ENCODE assay signal across 8 mouse cellular contexts in the genomic region with DNA sequence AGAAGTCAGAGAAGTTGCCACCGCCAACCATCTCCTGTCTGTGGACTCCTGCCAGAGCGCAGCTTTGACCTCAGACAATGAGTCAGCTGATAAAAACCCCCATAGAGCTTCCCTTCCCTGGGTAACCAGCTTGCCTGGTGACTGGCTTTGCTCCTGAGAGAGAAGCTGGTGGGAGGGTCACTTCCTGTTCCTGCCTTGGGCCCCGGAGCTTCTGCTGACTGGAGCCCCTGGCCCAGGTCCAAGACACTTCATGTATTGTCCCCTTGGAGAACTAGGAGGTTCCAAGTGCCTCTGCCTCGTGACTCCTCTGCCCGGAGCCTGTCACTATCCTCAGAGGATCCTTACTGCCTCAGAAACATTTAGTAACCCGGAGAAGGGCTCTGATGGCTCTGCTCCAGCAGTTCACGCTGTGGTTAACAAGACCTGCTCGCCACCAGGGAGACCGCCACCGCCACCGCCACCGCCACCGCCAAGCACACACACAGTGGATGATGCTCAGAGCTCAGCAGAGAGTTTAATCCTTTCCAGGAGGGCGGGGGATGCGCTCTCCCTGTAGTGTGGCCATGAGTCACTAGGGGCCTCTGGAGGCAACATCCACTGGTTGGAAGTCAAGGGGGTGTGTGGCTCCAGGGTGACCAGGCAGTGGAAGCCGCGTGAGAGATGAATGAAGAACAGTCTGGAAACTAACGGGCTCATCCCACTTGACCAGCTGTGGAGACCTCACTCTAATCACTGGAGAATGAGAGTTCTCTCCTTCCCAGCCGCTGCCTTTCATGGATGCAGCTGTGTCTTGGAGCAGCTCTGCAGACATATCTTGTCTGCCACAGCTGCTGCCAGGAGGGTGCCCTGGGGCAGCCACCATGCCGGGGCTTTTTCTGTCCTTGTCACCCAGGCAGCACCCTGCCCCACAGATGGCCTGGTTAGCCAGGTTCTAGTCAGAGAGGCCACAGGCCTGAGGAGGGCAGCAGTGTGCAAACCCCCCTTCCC. TPM values are rescaled to one million over a fixed set of nuclear protein-coding genes. Genes with fewer than 3 reads are reported as not detected.
DNase-seq lines count a peak whose midpoint lies in the region; ATAC-seq and TF ChIP-seq lines count a peak whose summit lies in the region.

No protein-coding gene starts in this region.

- no peak overlapping the region for H3K4me3 ChIP-seq in CH12.LX (replicated peaks in 1 of 3; ENCODE audit: low read depth in 2 of 3, low read length in 2 of 3, poor library complexity in 1 of 3)
- H3K4me3 ChIP-seq in forebrain, embryonic 10.5 days, result peak overlapping the region; percentile 24; the same call in 1 of the 2 replicates
- no peak overlapping the region for H3K4me3 ChIP-seq in heart, embryonic 14.5 days (ENCODE audit: control insufficient read depth in 1 of 2, insufficient read depth in 1 of 2, low read depth in 1 of 2, low read length in 2 of 2)
- H3K4me3 ChIP-seq in kidney, postnatal 0 days (replicated peaks; ENCODE audit: low read depth, low read length), result no peak overlapping the region
- no peak overlapping the region for H3K4me3 ChIP-seq in neural tube, embryonic 14.5 days (ENCODE audit: low read depth, low read length)

- no peak for TF ChIP-seq EP300 in CH12.LX (IDR thresholded peaks at IDR 0.05; ENCODE audit: low read length)

- peaks cover 13% of the 10 kb centered on the region; the same call in 1 of the 2 replicates for H3K79me2 ChIP-seq in CH12.LX (replicated peaks; ENCODE audit: control insufficient read depth, extremely low read depth, insufficient read depth, poor library complexity, severe bottlenecking)

- H3K27me3 ChIP-seq in CH12.LX (replicated peaks), result no peaks in the 10 kb centered on the region
- peaks cover 14% of the 10 kb centered on the region for H3K27me3 ChIP-seq in forebrain, embryonic 10.5 days (ENCODE audit: poor library complexity, severe bottlenecking)
- no peaks in the 10 kb centered on the region for H3K27me3 ChIP-seq in heart, embryonic 14.5 days (ENCODE audit: control insufficient read depth, insufficient read depth, low read length)
- H3K27me3 ChIP-seq in kidney, postnatal 0 days (ENCODE audit: insufficient read depth, low read length), result no peaks in the 10 kb centered on the region
- no peaks in the 10 kb centered on the region for H3K27me3 ChIP-seq in neural tube, embryonic 14.5 days (ENCODE audit: control insufficient read depth, insufficient read depth, low read length)

- dilution Hi-C loops in CH12.LX (cut with MboI; ENCODE audit: extremely low pct_ligation_motif_present, extremely low pct_unique_long_range_greater_than_20kb, low sequenced_read_pairs), result no loop called here

- peaks cover 3 to 62% of the 10 kb centered on the region in 2 experiments for H3K4me1 ChIP-seq in CH12.LX (ENCODE audit: control insufficient read depth in 1 of 2, insufficient read depth in 2 of 2)
- peaks cover 84% of the 10 kb centered on the region for H3K4me1 ChIP-seq in forebrain, embryonic 10.5 days
- H3K4me1 ChIP-seq in heart, embryonic 14.5 days (ENCODE audit: control insufficient read depth in 2 of 2, insufficient read depth in 2 of 2, low read length in 2 of 2), result peaks cover 51 to 71% of the 10 kb centered on the region in 2 experiments
- H3K4me1 ChIP-seq in kidney, postnatal 0 days (replicated peaks; ENCODE audit: insufficient read depth, low read length), result peaks cover 28% of the 10 kb centered on the region
- peaks cover 66% of the 10 kb centered on the region for H3K4me1 ChIP-seq in neural tube, embryonic 14.5 days (ENCODE audit: control insufficient read depth, insufficient read depth, low read length)

- WGBS in forebrain, embryonic 10.5 days, result 25% methylated on average over 20 of the region's 20 CpGs
- WGBS in heart, embryonic 14.5 days, result 4% methylated on average over 20 of the region's 20 CpGs
- 22% methylated on average over 20 of the region's 20 CpGs for WGBS in kidney, postnatal 0 days
- 11% methylated on average over 20 of the region's 20 CpGs for WGBS in neural tube, embryonic 14.5 days

- TF ChIP-seq POLR2A in CH12.LX (IDR thresholded peaks at IDR 0.05; ENCODE audit: low read depth, low read length), result no peak

- peak; percentile 67 for ATAC-seq in heart, embryonic 14.5 days (ENCODE audit: insufficient number of reproducible peaks, insufficient read depth, low FRiP score, low read depth)
- peak; percentile 53 for ATAC-seq in kidney, postnatal 0 days (replicated peaks; ENCODE audit: low FRiP score, low read depth)
- peak; percentile 47; the same call in 1 of the 2 replicates for ATAC-seq in neural tube, embryonic 14.5 days (ENCODE audit: low read depth)

- no peak for TF ChIP-seq RAD21 in CH12.LX (IDR thresholded peaks at IDR 0.05; ENCODE audit: low read depth, low read length)

- TF ChIP-seq CTCF in CH12.LX (conservative IDR thresholded peaks at IDR 0.05 in 1 of 2, IDR thresholded peaks at IDR 0.05 in 1 of 2; ENCODE audit: low read depth in 2 of 2, low read length in 2 of 2), result peak in 1 of 2 experiments; percentile 35; a peak in 2 of 4 replicates
- TF ChIP-seq CTCF in kidney, postnatal 0 days (IDR thresholded peaks at IDR 0.05; ENCODE audit: low read depth), result no peak; the same call in 1 of the 2 replicates

- peaks cover 4% of the 10 kb centered on the region for H3K9me3 ChIP-seq in CH12.LX (replicated peaks; ENCODE audit: low read length)
- peaks cover 12% of the 10 kb centered on the region; the same call in 1 of the 2 replicates for H3K9me3 ChIP-seq in forebrain, embryonic 10.5 days
- no peaks in the 10 kb centered on the region for H3K9me3 ChIP-seq in heart, embryonic 14.5 days (ENCODE audit: control insufficient read depth, low read length)
- H3K9me3 ChIP-seq in kidney, postnatal 0 days (replicated peaks; ENCODE audit: low read length), result no peaks in the 10 kb centered on the region
- H3K9me3 ChIP-seq in neural tube, embryonic 14.5 days (ENCODE audit: control insufficient read depth, low read length), result no peaks in the 10 kb centered on the region

- H3K4me2 ChIP-seq in CH12.LX (ENCODE audit: insufficient read depth, low read depth, poor library complexity, severe bottlenecking), result no peak overlapping the region
- H3K4me2 ChIP-seq in heart, embryonic 14.5 days (ENCODE audit: low read length), result peak overlapping the region; percentile 42
- H3K4me2 ChIP-seq in kidney, postnatal 0 days (ENCODE audit: low read length), result peak overlapping the region; percentile 1; the same call in 1 of the 2 replicates
- H3K4me2 ChIP-seq in neural tube, embryonic 14.5 days (ENCODE audit: low read depth, low read length), result 0 out of 2 replicates have a peak overlapping the region, but pooled peaks have one; percentile 16

- DNase-seq in CH12.LX (ENCODE audit: extremely low read depth), result peak; percentile 61
- peak; percentile 91 for DNase-seq in adrenal gland, postnatal 10 days
- DNase-seq in forebrain, embryonic 10.5 days (ENCODE audit: extremely low spot score, low spot score), result peak; percentile 67
- DNase-seq in kidney, postnatal 0 days (ENCODE audit: low spot score), result peak; percentile 90
- peak; percentile 92 to 95 for DNase-seq in lung, adult 18-20 months
- peak; percentile 67 for DNase-seq in urinary bladder, postnatal 25 days (ENCODE audit: low spot score)

- H3K27ac ChIP-seq in CH12.LX (ENCODE audit: insufficient read depth, low read depth), result no peak overlapping the region
- H3K27ac ChIP-seq in forebrain, embryonic 10.5 days, result peak overlapping the region; percentile 80
- peak overlapping the region; percentile 87 to 96 for H3K27ac ChIP-seq in heart, embryonic 14.5 days (replicated peaks in 1 of 2; ENCODE audit: control insufficient read depth in 1 of 2, insufficient read depth in 1 of 2, low read depth in 2 of 2, low read length in 2 of 2)
- H3K27ac ChIP-seq in kidney, postnatal 0 days, result peak overlapping the region; percentile 74
- peak overlapping the region; percentile 81 for H3K27ac ChIP-seq in neural tube, embryonic 14.5 days (ENCODE audit: low read depth, low read length)

- in situ Hi-C loops in CH12.LX (cut with MboI; ENCODE audit: low pct_ligation_motif_present, low pct_unique_long_range_greater_than_20kb, low sequenced_read_pairs), result no loop called here

- H3K9ac ChIP-seq in CH12.LX (ENCODE audit: insufficient read depth, low read depth), result no peak overlapping the region
- peak overlapping the region; percentile 56 for H3K9ac ChIP-seq in heart, embryonic 14.5 days (ENCODE audit: low read length)
- H3K9ac ChIP-seq in kidney, postnatal 0 days (ENCODE audit: low read depth, low read length), result no peak overlapping the region
- H3K9ac ChIP-seq in neural tube, embryonic 14.5 days (replicated peaks; ENCODE audit: low read depth, low read length), result no peak overlapping the region

- H3K36me3 ChIP-seq in CH12.LX (replicated peaks in 1 of 2; ENCODE audit: control insufficient read depth in 1 of 2, insufficient read depth in 1 of 2, low read length in 1 of 2), result peaks cover 66 to 98% of the 10 kb centered on the region in 2 experiments
- peaks cover 58% of the 10 kb centered on the region for H3K36me3 ChIP-seq in forebrain, embryonic 10.5 days (replicated peaks)
- peaks cover 55% of the 10 kb centered on the region for H3K36me3 ChIP-seq in heart, embryonic 14.5 days (ENCODE audit: control insufficient read depth, insufficient read depth, low read length)
- peaks cover 30% of the 10 kb centered on the region for H3K36me3 ChIP-seq in kidney, postnatal 0 days (ENCODE audit: insufficient read depth, low read length)
- peaks cover 14% of the 10 kb centered on the region for H3K36me3 ChIP-seq in neural tube, embryonic 14.5 days (ENCODE audit: control insufficient read depth, insufficient read depth, low read length)

TF ChIP-seq in CH12.LX, 34 proteins besides CTCF, POLR2A, EP300 and RAD21:
- peak; percentile 39; the same call in 1 of the 2 replicates for TF ChIP-seq ELF1 (IDR thresholded peaks at IDR 0.05; ENCODE audit: low read depth, low read length)
- TF ChIP-seq ZNF384 (IDR thresholded peaks at IDR 0.05; ENCODE audit: low read depth, low read length), result no peak

RNA-seq across cellular contexts. Expression of a gene that starts 25.0 kb away (rescaled TPM):
- total RNA-seq in CH12.LX (2012; rRNA removed) (61.2 and 68.4 TPM in 2 replicates), CH12.LX (2014; rRNA removed) (50.0 TPM in 2 replicates)
- 127 and 129 TPM in 2 replicates for polyA plus RNA-seq in CH12.LX (2012; ENCODE audit: insufficient read length, low read depth)
- 10 to 100 TPM; 18.6 to 19.0 TPM for total RNA-seq in adrenal gland, postnatal 10 days (2021)
- polyA plus RNA-seq in forebrain, embryonic 10.5 days (2016; fragmentation: Nextera tagmentation; extraction: Ambion mirVana), result 154 and 158 TPM in 2 replicates
- polyA plus RNA-seq in heart, embryonic 14.5 days (2014; fragmentation: Nextera tagmentation; extraction: Ambion mirVana), result 51.1 and 60.6 TPM in 2 replicates
- polyA plus RNA-seq in kidney, postnatal 0 days (2015; fragmentation: Nextera tagmentation; extraction: Ambion mirVana), result 54.0 and 70.0 TPM in 2 replicates
- polyA plus RNA-seq in neural tube, embryonic 14.5 days (2014; fragmentation: Nextera tagmentation; extraction: Ambion mirVana), result 10.5 and 13.1 TPM in 2 replicates
